Mouse (Mus musculus) heart, postnatal 0 days (tissue): ENCODE measurements at regions not wholly inside any gene's neighbourhood (a gene's known extent, or its start where the extent isn't known, plus 50 kb on each side); places are given as distances from the start of the nearest gene placed in this dataset.

ENCODE experiments used
- ATAC-seq: fragments of 200-750 bp; cut with Nextera tagmentation; 2 replicates; pipeline ENCODE4 v1.8.0; 2017; ENCODE audit warnings: low read depth, moderate number of reproducible peaks, moderate library complexity; ENCODE audit not compliant: insufficient read depth
- DNase-seq: peaks from one replicate; pipeline ENCODE4 v3.0.0-alpha.2; 2016; ENCODE audit warnings: low spot score
- H3K27ac ChIP-seq: fragments of 300-500 bp; sonication (generic); 2 replicates; pipeline ENCODE4 v1.5.1; 2014; ENCODE audit warnings: low read depth, mild to moderate bottlenecking
- H3K27me3 ChIP-seq: fragments of 300-500 bp; sonication (generic); 2 replicates; pipeline ENCODE4 v1.6.1; 2014; ENCODE audit warnings: low read length, mixed read lengths; ENCODE audit not compliant: control insufficient read depth, insufficient read depth
- H3K36me3 ChIP-seq: fragments of 300-500 bp; sonication (generic); replicated peaks from 2 replicates; pipeline ENCODE4 v1.6.1; 2014; ENCODE audit warnings: low read length, mixed read lengths; ENCODE audit not compliant: control insufficient read depth, insufficient read depth
- H3K4me1 ChIP-seq: fragments of 300-500 bp; sonication (generic); 2 replicates; pipeline ENCODE4 v1.6.1; 2014; ENCODE audit warnings: antibody characterized with exemption; ENCODE audit not compliant: control insufficient read depth, insufficient read depth
- H3K4me2 ChIP-seq: fragments of 300-500 bp; sonication (generic); 2 replicates; pipeline ENCODE4 v1.6.1; 2014; ENCODE audit warnings: low read depth, mild to moderate bottlenecking, low read length, moderate library complexity
- H3K4me3 ChIP-seq: fragments of 300-500 bp; sonication (generic); 2 replicates; pipeline ENCODE4 v1.5.1; 2014; ENCODE audit warnings: low read depth, low read length
- H3K9ac ChIP-seq: fragments of 300-500 bp; sonication (generic); replicated peaks from 2 replicates; pipeline ENCODE4 v1.6.1; 2014; ENCODE audit warnings: low read depth, low read length, mixed read lengths
- H3K9me3 ChIP-seq: fragments of 300-500 bp; sonication (generic); replicated peaks from 2 replicates; pipeline ENCODE4 v1.6.1; 2016; ENCODE audit warnings: low read length; ENCODE audit not compliant: control insufficient read depth
- CTCF ChIP-seq: IDR thresholded peaks from 2 replicates; pipeline ENCODE4 v1.5.1; 2016; ENCODE audit warnings: antibody characterized with exemption, control low read depth, low read depth
- EP300 ChIP-seq: IDR thresholded peaks from 2 replicates; pipeline ENCODE4 v1.6.1; 2016; ENCODE audit warnings: antibody characterized with exemption, low read depth
- WGBS: fragments of 180-500 bp; shearing (Covaris S2); extraction: QIAGEN DNeasy Blood & Tissue Kit; methylation state at CpG from one replicate; pipeline ENCODE4 v1.1.7; 2014; 5-methylcytosine and 5-hydroxymethylcytosine counted together

GRCm38 (mm10) chr12:79878163-79878562 lies 234.7 kb downstream of the Zfp36l1 start:
- no peak for DNase-seq

GRCm38 (mm10) chr12:79874333-79874732 lies 238.5 kb downstream of the Zfp36l1 start:
- 62% methylated on average over 2 of the region's 2 CpGs for WGBS
- peaks cover 5% of the 10 kb centered on the region; the same call in 1 of the 2 replicates for H3K4me1 ChIP-seq
- no peak overlapping the region for H3K4me2 ChIP-seq
- no peak for DNase-seq
- H3K27ac ChIP-seq: no peak overlapping the region
- H3K36me3 ChIP-seq: no peaks in the 10 kb centered on the region
- no peak overlapping the region for H3K4me3 ChIP-seq
- ATAC-seq: no peak
- TF ChIP-seq EP300: no peak
- TF ChIP-seq CTCF: no peak
- 0 out of 2 replicates have a peak, but pooled peaks cover 6% of the 10 kb centered on the region for H3K9me3 ChIP-seq
- no peaks in the 10 kb centered on the region for H3K27me3 ChIP-seq
- no peak overlapping the region for H3K9ac ChIP-seq

More at GRCm38 (mm10) chr12:79878163-79878562, 234.7 kb downstream of the Zfp36l1 start:
- TF ChIP-seq CTCF (no peak), EP300 (no peak)
- H3K4me2 ChIP-seq: no peak overlapping the region
- no peaks in the 10 kb centered on the region for H3K27me3 ChIP-seq
- no peaks in the 10 kb centered on the region for H3K36me3 ChIP-seq
- H3K9ac ChIP-seq: no peak overlapping the region
- 90% methylated on average over 3 of the region's 3 CpGs for WGBS
- peaks cover 27% of the 10 kb centered on the region for H3K4me1 ChIP-seq
- ATAC-seq: no peak
- no peak overlapping the region for H3K4me3 ChIP-seq
- 0 out of 2 replicates have a peak, but pooled peaks cover 6% of the 10 kb centered on the region for H3K9me3 ChIP-seq
- H3K27ac ChIP-seq: no peak overlapping the region

GRCm38 (mm10) chr12:79865179-79865552 lies 247.6 kb downstream of the Zfp36l1 start:
- DNase-seq: no peak

GRCm38 (mm10) chr12:79864346-79865178 lies 248.3 kb downstream of the Zfp36l1 start:
- TF ChIP-seq CTCF: no peak
- TF ChIP-seq EP300: no peak
- Histone ChIP-seq H3K9me3 (no peaks in the 10 kb centered on the region), H3K36me3 (no peaks in the 10 kb centered on the region), H3K27ac (peak overlapping the region; percentile 32; the same call in 1 of the 2 replicates), H3K27me3 (no peaks in the 10 kb centered on the region), H3K4me3 (no peak overlapping the region), H3K9ac (no peak overlapping the region), H3K4me2 (no peak overlapping the region), H3K4me1 (peaks cover 14% of the 10 kb centered on the region)
- no peak for DNase-seq
- WGBS: 63% methylated on average over 20 of the region's 20 CpGs
- no peak for ATAC-seq

More at GRCm38 (mm10) chr12:79865179-79865552, 247.6 kb downstream of the Zfp36l1 start:
- no peaks in the 10 kb centered on the region for H3K27me3 ChIP-seq
- no peak for ATAC-seq
- H3K4me2 ChIP-seq: no peak overlapping the region
- no peak overlapping the region for H3K9ac ChIP-seq
- no peaks in the 10 kb centered on the region for H3K36me3 ChIP-seq
- H3K4me3 ChIP-seq: no peak overlapping the region
- no peak overlapping the region for H3K27ac ChIP-seq
- no peak for TF ChIP-seq CTCF
- TF ChIP-seq EP300: no peak
- peaks cover 8% of the 10 kb centered on the region for H3K4me1 ChIP-seq
- no peaks in the 10 kb centered on the region for H3K9me3 ChIP-seq
- 61% methylated on average over 6 of the region's 6 CpGs for WGBS
